Mouse (Mus musculus): ENCODE data around the gene Exd2. TPM values are rescaled to one million over a fixed set of nuclear protein-coding genes. Genes with fewer than 3 reads are reported as not detected.

The Exd2 gene
- total RNA-seq, 2 experiments from 2014 or later, result 93.9 to 147 TPM

DNA sequence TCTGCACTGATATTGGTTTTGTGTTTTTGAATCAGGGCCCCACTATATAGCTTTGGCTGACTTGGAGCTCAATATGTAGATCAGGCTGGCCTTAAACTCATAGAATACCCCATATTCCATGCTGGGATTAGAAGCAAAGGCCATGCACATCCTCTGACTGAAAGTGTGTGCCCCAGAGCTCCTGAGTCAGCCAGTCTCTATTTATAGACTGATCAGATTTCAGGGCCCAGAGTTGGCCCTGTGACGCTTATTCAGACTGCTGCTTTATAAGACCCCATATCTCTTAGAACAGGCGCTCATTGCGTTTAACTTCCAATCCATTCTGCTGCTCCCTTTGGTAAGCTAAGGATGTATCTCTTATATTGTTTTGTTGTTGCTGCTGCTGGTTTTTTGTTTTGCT lies 17.1 kb downstream of the Exd2 start:
- intact Hi-C loops (cut with DNase I), result no loop called here
- DNase-seq (ENCODE audit: low spot score in 2 of 2), result no peak

GRCm38 (mm10) chr12:80483397-80483796 lies 20.5 kb downstream of the Exd2 start:
- no peak for DNase-seq (ENCODE audit: low spot score in 2 of 2)
- intact Hi-C loops (cut with DNase I), result no loop called here

- DNase-seq (ENCODE audit: low spot score in 2 of 2), result no peak
- intact Hi-C loops (cut with DNase I), result loop anchor here (10.0 kb wide), 1 partner anchor 181 kb away; no protein-coding TSS in a partner anchor
These were observed 30.4 kb downstream of the Exd2 start for GRCm38 (mm10) chr12:80493311-80493710.

DNA sequence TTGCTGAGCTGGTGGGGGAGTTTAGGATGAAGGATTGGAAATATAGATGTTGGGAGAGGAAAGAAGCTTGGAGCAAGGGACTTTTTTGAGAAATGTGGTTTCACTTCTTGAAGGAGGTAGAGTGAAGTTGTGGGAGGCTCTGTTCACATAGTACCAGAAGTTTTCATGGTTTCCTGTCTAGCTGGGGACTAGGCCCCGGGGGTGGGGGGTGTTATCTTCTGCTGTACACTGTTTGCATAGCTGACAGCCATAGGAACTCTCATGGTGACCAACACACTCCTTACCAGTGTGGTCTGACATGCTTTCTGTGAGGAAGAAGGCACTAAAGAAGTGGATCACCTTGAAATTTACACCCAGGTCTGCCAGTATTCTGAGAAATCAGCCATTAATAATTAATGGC lies 32.8 kb downstream of the Exd2 start:
- intact Hi-C loops (cut with DNase I), result loop anchor here (10.0 kb wide), 1 partner anchor 179 kb away; no protein-coding TSS in a partner anchor
- DNase-seq (ENCODE audit: low spot score in 2 of 2), result no peak

GRCm38 (mm10) chr12:80498356-80498755 lies 35.5 kb downstream of the Exd2 start:
- intact Hi-C loops (cut with DNase I), result loop anchor here (10.0 kb wide), 1 partner anchor 176 kb away; no protein-coding TSS in a partner anchor
- DNase-seq (ENCODE audit: low spot score in 2 of 2), result no peak

- intact Hi-C loops (cut with DNase I), result no loop called here
- no peak for DNase-seq (ENCODE audit: low spot score in 2 of 2)
These were observed 37.6 kb downstream of the Exd2 start for GRCm38 (mm10) chr12:80500506-80500905.

DNA sequence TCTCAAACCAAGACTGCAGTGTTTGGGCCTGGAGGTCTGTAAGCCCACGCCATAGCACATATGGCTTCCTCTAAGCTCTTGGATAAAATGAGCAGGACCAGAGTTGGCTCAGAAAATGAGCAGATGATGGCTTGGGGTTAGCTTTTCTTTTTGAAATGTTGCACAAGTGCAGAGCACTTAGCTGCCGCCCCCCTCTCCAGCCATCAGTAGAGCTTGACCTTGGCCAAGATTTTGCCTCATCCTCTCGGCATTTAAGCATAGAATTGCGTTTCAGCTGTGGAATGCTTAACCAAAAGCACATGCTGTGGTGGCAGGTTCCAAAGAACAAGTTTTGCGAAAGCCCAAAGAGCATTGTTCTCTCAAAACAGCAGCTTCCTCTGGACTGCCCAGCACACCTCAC lies 41.8 kb downstream of the Exd2 start:
- no peak for DNase-seq (ENCODE audit: low spot score in 2 of 2)
- intact Hi-C loops (cut with DNase I), result no loop called here

DNA sequence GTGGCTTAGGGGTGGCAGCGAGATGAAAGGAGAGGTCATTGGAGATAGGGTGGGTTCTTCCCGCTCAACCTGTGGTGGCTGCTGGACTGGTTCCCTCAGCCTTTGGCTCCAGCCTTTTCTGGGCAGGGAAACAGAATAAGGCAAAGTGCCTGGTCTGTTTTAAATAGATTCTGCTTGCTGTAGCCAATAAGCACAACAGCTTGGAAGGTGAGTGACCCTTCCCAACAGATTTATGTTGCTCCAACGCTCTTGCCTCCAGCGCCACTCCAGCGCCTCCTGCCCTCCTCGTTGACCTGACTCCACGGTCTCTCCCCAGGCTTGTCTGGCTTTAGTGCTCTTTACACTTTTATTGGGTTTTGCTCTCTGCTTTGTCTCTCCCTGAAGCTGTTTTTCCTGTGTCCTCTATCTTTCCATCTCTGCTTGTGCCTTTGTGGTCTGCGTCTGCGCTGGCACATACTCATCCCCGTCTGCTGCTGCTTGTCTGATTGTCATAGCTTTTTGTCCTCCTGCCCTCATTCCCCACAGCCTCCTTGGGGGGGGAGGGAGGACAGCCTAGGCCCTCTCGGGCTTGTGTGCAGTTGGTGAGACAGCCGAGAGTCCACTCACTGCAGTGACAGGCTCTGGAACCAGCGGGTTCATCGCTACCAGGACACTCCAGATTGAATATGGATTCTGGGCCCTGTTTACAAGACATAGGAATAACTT lies 44.3 kb downstream of the Exd2 start:
- intact Hi-C loops (cut with DNase I), result no loop called here
- DNase-seq (ENCODE audit: low spot score in 2 of 2), result no peak

DNA sequence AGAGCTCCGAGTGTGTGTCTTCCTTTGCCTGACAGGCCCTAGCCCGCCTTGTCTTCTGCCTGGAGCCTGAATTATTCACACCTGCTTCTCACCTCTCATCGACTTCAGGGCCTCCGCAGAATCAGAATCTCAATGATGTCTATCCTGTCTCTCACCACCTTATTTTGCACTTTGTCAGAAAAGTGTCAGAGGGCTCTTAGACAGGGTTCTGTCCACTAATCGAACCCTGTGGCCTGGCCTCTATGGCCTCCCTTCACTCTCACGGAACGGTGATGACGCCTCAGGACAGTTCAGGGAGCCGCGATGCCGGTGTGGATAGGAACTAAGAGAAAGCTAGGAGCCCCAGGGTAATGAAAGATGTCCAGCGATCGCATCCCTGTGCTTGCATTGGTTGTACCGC lies 55.1 kb downstream of the Exd2 start, which contains the start of gene Galnt16:
TSS of gene Galnt16 (plus strand) at position 301 of the 400 bp plus-strand sequence.
- intact Hi-C loops (cut with DNase I), result loop anchor here (2.0 kb wide), 1 partner anchor 59 kb away; no protein-coding TSS in a partner anchor
- no peak for DNase-seq (ENCODE audit: low spot score in 2 of 2)

DNA sequence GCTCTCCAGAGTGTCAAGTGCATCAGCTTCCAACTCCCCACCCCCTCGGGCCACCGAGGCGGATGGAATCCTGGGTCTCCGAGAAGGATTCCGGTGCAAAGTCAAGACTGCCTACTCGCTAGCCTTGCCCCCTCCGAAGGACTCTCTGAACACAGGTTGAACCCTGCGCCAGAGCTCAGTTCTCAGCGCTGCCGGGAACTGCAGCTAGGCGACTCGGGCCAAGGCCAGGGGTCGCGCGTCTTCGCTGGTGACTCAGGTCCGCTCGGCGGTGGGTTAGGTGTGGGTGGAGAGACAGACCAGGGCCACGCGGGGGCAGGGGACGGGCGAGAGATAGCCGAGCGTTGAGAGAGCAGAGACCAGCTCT lies 55.5 kb downstream of the Exd2 start:
- intact Hi-C loops (cut with DNase I), result loop anchor here (2.0 kb wide), 1 partner anchor 58 kb away; no protein-coding TSS in a partner anchor
- peak in 1 of 2 experiments; percentile 35 for DNase-seq (ENCODE audit: low spot score in 2 of 2)

GRCm38 (mm10) chr12:80518757-80519620 lies 56.1 kb downstream of the Exd2 start:
- peak; percentile 52 to 65 for DNase-seq (ENCODE audit: low spot score in 2 of 2)
- intact Hi-C loops (cut with DNase I), result loop anchor here (2.0 kb wide), 1 partner anchor 58 kb away; no protein-coding TSS in a partner anchor

DNA sequence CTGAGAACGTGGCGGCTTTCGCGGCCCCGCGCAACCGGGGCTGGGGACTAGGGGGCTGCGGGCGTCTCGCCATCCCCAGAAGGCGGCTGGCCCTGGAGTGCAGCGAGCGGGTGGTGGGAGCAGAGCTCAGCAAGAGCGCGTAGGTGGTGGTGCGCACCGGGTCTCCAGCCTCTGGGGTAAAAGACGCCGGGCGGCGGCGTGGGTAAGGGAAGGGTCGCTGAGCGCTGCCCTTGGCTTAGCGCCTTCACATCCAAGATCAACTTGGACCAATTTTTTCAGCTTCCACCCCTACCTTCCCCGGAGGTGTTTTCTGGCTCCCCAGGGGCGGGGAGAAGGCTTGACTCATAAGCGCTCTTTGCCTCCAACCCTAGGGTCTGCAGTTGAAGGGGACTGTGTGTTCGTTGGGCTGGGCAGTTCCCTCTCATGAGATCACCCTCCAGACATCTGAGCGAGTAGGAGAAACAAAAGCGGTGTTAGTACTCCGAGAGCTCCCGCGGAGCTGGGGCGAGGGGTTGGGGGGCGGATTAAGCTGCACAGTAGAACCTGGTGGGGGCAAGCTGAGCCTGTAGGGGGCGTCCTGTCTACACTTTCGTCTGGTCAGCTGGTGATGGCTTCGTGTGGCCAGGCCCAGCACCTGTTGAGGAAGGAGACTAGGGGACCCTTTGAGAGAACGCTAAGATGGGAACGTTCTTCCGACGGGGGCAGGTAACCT lies 56.9 kb downstream of the Exd2 start:
- DNase-seq (ENCODE audit: low spot score in 2 of 2), result peak; percentile 52 to 61
- intact Hi-C loops (cut with DNase I), result loop anchor here (2.0 kb wide), 1 partner anchor 57 kb away; no protein-coding TSS in a partner anchor

DNA sequence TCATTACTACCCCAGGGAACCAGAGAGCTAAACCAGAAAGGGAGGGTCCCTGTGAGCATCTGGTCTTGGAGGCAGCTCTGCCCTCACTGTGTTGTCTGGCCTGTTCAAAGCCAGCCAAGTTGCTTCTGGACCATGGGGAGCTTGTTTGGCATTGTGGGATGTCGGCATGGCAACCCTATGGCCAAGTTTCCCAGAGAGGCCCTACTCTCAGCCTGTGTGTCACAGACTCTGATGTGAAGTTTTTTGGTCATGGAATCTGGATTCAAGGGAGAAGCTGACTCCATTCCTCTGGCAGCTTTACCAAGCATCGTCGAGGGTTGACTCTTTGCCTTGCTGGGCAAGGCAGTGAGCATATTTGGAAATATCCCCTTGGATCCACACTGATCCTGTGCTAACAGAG lies 59.1 kb downstream of the Exd2 start:
- no peak for DNase-seq (ENCODE audit: low spot score in 2 of 2)
- intact Hi-C loops (cut with DNase I), result no loop called here

GRCm38 (mm10) chr12:80524276-80524921 lies 61.5 kb downstream of the Exd2 start:
- intact Hi-C loops (cut with DNase I), result no loop called here
- no peak for DNase-seq (ENCODE audit: low spot score in 2 of 2)

DNA sequence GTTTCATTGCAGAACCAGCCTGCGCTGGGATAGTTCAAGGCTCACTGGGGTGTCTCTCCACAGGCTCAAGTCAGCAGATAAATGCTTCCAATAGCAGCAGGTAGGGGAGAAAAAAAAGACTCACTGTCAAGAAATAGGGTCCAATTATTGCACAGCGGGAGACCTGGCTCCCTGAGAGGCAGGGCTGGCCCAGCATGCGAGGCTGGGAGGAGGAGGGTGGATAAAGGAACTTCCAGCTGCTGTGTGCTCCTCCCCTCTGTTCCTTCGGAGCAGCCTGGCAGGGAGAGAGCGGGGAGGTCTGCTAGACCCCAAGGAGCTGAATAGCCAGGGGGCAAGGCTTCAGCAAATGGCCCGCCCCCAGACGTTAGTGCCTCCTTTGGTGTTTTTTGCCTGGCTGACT lies 62.6 kb downstream of the Exd2 start:
- intact Hi-C loops (cut with DNase I), result no loop called here

DNA sequence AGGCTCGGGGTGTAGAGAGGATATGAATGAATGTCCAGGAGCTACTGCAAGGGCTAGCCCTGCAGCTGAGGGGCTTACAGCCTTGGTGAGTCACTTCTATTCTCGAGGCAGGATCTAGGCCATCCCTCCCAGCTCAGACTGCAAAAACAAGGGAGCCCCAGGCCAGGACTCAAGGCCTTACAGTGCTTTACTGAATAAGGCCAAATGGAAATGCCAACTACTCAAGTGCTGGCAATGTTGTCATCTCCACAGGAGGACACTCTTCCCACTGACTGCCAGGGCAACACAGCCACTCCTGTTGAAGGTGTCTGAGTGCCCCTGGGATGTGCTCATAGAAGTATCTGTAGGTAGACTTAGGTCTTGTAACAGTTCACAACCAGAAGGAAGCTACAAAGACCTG lies 63.6 kb downstream of the Exd2 start:
- intact Hi-C loops (cut with DNase I), result no loop called here
- no peak for DNase-seq (ENCODE audit: low spot score in 2 of 2)

More for the DNA sequence above, 62.6 kb downstream of the Exd2 start:
- no peak for DNase-seq (ENCODE audit: low spot score in 2 of 2)

DNA sequence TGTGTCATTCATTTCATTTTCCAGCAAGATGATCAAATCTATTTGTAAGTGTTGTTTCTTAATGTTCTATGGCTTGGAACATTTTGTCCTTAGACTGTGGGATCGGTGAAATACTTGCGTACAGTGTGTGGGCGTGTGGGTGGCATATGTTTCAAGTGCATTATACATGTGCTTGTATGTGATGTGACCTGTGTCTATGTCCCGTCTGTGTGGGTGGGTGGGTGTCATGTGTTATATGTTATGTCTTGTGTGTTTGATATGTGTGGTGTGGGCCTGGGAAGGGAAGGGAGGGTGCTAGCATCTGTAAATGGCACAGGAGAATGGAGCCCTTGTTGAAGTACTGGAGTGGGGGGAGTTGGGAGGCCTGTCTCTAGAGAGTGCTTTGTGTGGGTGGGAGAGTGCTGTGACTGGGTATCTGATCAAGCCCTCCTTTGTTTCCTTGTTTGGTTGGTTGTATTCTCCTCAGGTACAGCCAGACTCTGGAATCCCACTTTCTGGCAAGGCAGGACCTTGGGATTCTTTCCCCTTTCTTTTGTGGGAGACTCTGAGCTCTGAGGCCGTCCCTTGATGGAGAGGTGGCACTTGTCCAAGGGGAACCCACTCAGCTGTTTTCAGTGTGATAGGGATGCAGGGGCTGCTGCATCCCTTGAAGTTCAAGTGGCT lies 65.0 kb downstream of the Exd2 start:
- DNase-seq (ENCODE audit: low spot score in 2 of 2), result peak in 1 of 2 experiments; percentile 50
- intact Hi-C loops (cut with DNase I), result no loop called here

GRCm38 (mm10) chr12:80530052-80530451 lies 67.2 kb downstream of the Exd2 start:
- no peak for DNase-seq (ENCODE audit: low spot score in 2 of 2)
- intact Hi-C loops (cut with DNase I), result no loop called here

DNA sequence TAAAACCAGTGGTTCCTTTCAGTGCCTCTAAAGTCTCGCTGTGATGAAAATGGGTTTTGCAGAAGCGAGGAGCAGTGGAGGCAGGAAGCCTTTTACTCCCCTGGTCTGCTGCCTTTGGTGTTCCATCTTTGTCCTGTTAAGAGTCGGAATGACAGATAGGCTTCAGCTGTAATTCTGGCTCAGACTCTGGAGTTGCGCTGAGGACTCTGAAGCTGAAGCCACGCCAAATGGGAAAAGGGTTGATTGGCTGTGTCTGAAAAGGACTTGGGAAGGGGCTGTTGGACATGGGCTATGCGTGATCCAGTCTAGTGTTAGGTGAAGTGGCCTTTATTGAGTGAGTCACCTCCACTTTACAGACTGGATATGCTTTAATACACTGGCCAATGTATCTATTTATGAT lies 67.7 kb downstream of the Exd2 start:
- no peak for DNase-seq (ENCODE audit: low spot score in 2 of 2)

More for the DNA sequence above, 67.7 kb downstream of the Exd2 start:
- intact Hi-C loops (cut with DNase I), result no loop called here
